Mouse (Mus musculus) CH12.LX (cell line): ENCODE measurements at regions not wholly inside any gene's neighbourhood (a gene's known extent, or its start where the extent isn't known, plus 50 kb on each side); places are given as distances from the start of the nearest gene placed in this dataset.

Source experiments
- CTCF ChIP-seq, 2 experiments: IDR thresholded peaks in 1 of 2; conservative IDR thresholded peaks in 1 of 2; 2 replicates each; pipeline ENCODE4 v1.5.1; 2011 to 2012; ENCODE audit warnings: low read depth in 2 of 2, low read length in 2 of 2, improper control_type of control experiment in 1 of 2, inconsistent platforms in 1 of 2, mild to moderate bottlenecking in 1 of 2, moderate library complexity in 1 of 2
- E2F4 ChIP-seq: IDR thresholded peaks from 2 replicates; pipeline ENCODE4 v1.6.1; 2011; ENCODE audit warnings: low read depth, low read length, improper control_type of control experiment; ENCODE audit not compliant: insufficient replicate concordance
- EP300 ChIP-seq: IDR thresholded peaks from 2 replicates; pipeline ENCODE4 v1.6.1; 2011; ENCODE audit warnings: low read length, improper control_type of control experiment
- ETS1 ChIP-seq: conservative IDR thresholded peaks from 2 replicates; pipeline ENCODE4 v1.6.1; 2012; ENCODE audit warnings: low read depth, mild to moderate bottlenecking, inconsistent platforms, low read length, improper control_type of control experiment, moderate library complexity
- JUND ChIP-seq: conservative IDR thresholded peaks from 2 replicates; pipeline ENCODE4 v1.6.1; 2011; ENCODE audit warnings: low read depth, low read length, improper control_type of control experiment
- MAX ChIP-seq: IDR thresholded peaks from 2 replicates; pipeline ENCODE4 v1.6.1; 2011; ENCODE audit warnings: low read length, improper control_type of control experiment
- NRF1 ChIP-seq: IDR thresholded peaks from 2 replicates; pipeline ENCODE4 v1.6.1; 2014; ENCODE audit warnings: low read depth, mild to moderate bottlenecking, inconsistent platforms, low read length, improper control_type of control experiment, moderate library complexity
- POLR2A ChIP-seq: IDR thresholded peaks from 2 replicates; pipeline ENCODE4 v1.6.1; 2011; ENCODE audit warnings: low read depth, mild to moderate bottlenecking, improper control_type of control experiment, low read length
- SIN3A ChIP-seq: IDR thresholded peaks from 2 replicates; pipeline ENCODE4 v1.6.1; 2012; ENCODE audit warnings: low read length, improper control_type of control experiment, inconsistent platforms
- UBTF ChIP-seq: IDR thresholded peaks from 2 replicates; pipeline ENCODE4 v1.6.1; 2012; ENCODE audit warnings: low read depth, mild to moderate bottlenecking, inconsistent platforms, low read length, improper control_type of control experiment, moderate library complexity
- USF1 ChIP-seq: IDR thresholded peaks from 2 replicates; pipeline ENCODE4 v1.6.1; 2014; ENCODE audit warnings: low read depth, mild to moderate bottlenecking, inconsistent platforms, low read length, improper control_type of control experiment
- ZNF384 ChIP-seq: IDR thresholded peaks from 2 replicates; pipeline ENCODE4 v1.6.1; 2012; ENCODE audit warnings: low read depth, low read length, improper control_type of control experiment, inconsistent platforms

GRCm38 (mm10) chr3:117044304-117044703, 75.5 kb upstream of the Palmd start:
- TF ChIP-seq POLR2A (no peak), EP300 (peak; percentile 78), ZNF384 (no peak), CTCF (conservative IDR thresholded peaks at IDR 0.05 in 1 of 2, IDR thresholded peaks at IDR 0.05 in 1 of 2; ENCODE audit: low read depth in 2 of 2, low read length in 2 of 2) (no peak), JUND (peak; percentile 90), NRF1 (no peak), USF1 (no peak), SIN3A (no peak), ETS1 (no peak; the same call in 1 of the 2 replicates), MAX (0 out of 2 replicates have a peak, but pooled peaks have one; percentile 24), E2F4 (no peak), UBTF (no peak)
